16 mouse cellular contexts compared by ENCODE assay signal in the genomic region with DNA sequence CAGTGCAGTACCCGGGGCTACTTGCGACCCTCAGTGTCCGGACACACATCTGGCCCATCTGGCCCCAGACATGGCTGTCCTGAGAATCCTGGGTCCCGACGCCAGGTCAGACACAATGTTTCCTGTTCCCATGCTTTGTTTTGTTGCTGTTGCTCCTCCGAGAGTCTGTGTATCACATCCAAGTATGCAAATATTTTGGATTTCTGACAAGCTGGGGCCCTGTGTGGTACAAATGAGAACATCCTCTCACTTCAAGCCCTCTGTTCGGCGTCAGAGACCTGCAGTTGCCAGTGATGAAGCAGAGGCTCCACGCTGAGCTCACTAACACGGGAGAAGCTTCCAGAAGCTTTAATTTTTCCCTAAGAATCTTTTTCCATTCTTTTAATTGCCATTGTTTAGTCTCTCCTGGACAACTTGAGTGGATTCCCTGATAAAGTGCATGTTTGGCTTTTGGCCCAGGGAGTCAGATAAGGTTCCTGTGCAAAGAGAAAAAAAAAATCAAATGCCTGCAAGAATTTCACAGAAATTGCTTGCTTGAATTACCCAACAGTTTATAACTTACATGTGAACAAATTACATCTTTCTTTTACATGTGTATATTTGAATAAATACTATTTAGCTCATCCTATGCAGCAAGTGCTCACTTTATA.
DNase-seq lines count a peak whose midpoint lies in the region; ATAC-seq and TF ChIP-seq lines count a peak whose summit lies in the region.
"Had no signal": no experiment of that assay in that cellular context is flagged by ENCODE, and none has a peak within 500 bp of the region (broad histone marks: within the 10 kb centered on the region; RNA-seq: fewer than 3 reads in every experiment).

No protein-coding gene starts in this region.

- peak; percentile 52; the same call in 1 of the 2 replicates for ATAC-seq in heart, embryonic 11.5 days (replicated peaks; ENCODE audit: insufficient number of reproducible peaks, low FRiP score, low TSS enrichment)
- ATAC-seq in midbrain, postnatal 0 days (ENCODE audit: low FRiP score): no peak
- ATAC-seq in midbrain, embryonic 16.5 days: no peak
- 0 out of 2 replicates have a peak, but pooled peaks have one; percentile 11 for ATAC-seq in heart, postnatal 0 days (ENCODE audit: insufficient read depth, low read depth)
- ATAC-seq in granulocyte monocyte progenitor cell, adult 5-6 weeks (replicated peaks; ENCODE audit: poor library complexity, severe bottlenecking): no peak
- ATAC-seq: intestine, embryonic 16.5 days had no signal

- no peaks in the 10 kb centered on the region for H3K27me3 ChIP-seq in heart, embryonic 11.5 days (ENCODE audit: control insufficient read depth, insufficient read depth, low read length)
- H3K27me3 ChIP-seq in midbrain, postnatal 0 days (ENCODE audit: insufficient read depth, low read length): no peaks in the 10 kb centered on the region
- H3K27me3 ChIP-seq in midbrain, embryonic 16.5 days (ENCODE audit: control insufficient read depth, insufficient read depth, low read depth, low read length): no peaks in the 10 kb centered on the region
- 0 out of 2 replicates have a peak, but pooled peaks cover 6% of the 10 kb centered on the region for H3K27me3 ChIP-seq in heart, postnatal 0 days (ENCODE audit: control insufficient read depth, insufficient read depth, low read length)
- H3K27me3 ChIP-seq: embryonic facial prominence, embryonic 15.5 days; limb, embryonic 15.5 days; neural tube, embryonic 13.5 days had no signal

- TF ChIP-seq CTCF in midbrain, postnatal 0 days (IDR thresholded peaks at IDR 0.05): no peak
- TF ChIP-seq CTCF in heart, postnatal 0 days (IDR thresholded peaks at IDR 0.05; ENCODE audit: low read depth): no peak

- H3K9me3 ChIP-seq in heart, embryonic 11.5 days (replicated peaks; ENCODE audit: control insufficient read depth, low read length): no peaks in the 10 kb centered on the region
- no peaks in the 10 kb centered on the region for H3K9me3 ChIP-seq in midbrain, postnatal 0 days (ENCODE audit: low read length)
- no peaks in the 10 kb centered on the region for H3K9me3 ChIP-seq in midbrain, embryonic 16.5 days (replicated peaks; ENCODE audit: control insufficient read depth, low read length, poor library complexity, severe bottlenecking)
- no peaks in the 10 kb centered on the region for H3K9me3 ChIP-seq in heart, postnatal 0 days (replicated peaks; ENCODE audit: control insufficient read depth, low read length)
- H3K9me3 ChIP-seq: embryonic facial prominence, embryonic 15.5 days; limb, embryonic 15.5 days; midbrain, embryonic 12.5 days; neural tube, embryonic 13.5 days had no signal

- WGBS in heart, embryonic 11.5 days (ENCODE audit: insufficient replicate concordance): 34% methylated on average over 10 of the region's 10 CpGs
- 55% methylated on average over 10 of the region's 10 CpGs for WGBS in midbrain, postnatal 0 days
- WGBS in midbrain, embryonic 16.5 days: 57% methylated on average over 10 of the region's 10 CpGs
- WGBS in heart, postnatal 0 days: 15% methylated on average over 10 of the region's 10 CpGs

- H3K4me3 ChIP-seq in heart, embryonic 11.5 days (ENCODE audit: low read depth, low read length): no peak overlapping the region
- no peak overlapping the region for H3K4me3 ChIP-seq in midbrain, postnatal 0 days (ENCODE audit: low read depth, low read length)
- no peak overlapping the region for H3K4me3 ChIP-seq in midbrain, embryonic 16.5 days (ENCODE audit: low read depth, low read length)
- H3K4me3 ChIP-seq in heart, postnatal 0 days (ENCODE audit: low read depth, low read length): no peak overlapping the region
- H3K4me3 ChIP-seq: embryonic facial prominence, embryonic 15.5 days; limb, embryonic 15.5 days; midbrain, embryonic 12.5 days; neural tube, embryonic 13.5 days had no signal

- peak overlapping the region; percentile 33 for H3K4me2 ChIP-seq in heart, embryonic 11.5 days
- no peak overlapping the region for H3K4me2 ChIP-seq in midbrain, postnatal 0 days (ENCODE audit: low read depth, low read length, poor library complexity, severe bottlenecking)
- H3K4me2 ChIP-seq in midbrain, embryonic 16.5 days (ENCODE audit: low read length): no peak overlapping the region
- peak overlapping the region; percentile 44 for H3K4me2 ChIP-seq in heart, postnatal 0 days (ENCODE audit: low read depth, low read length)
- H3K4me2 ChIP-seq: embryonic facial prominence, embryonic 15.5 days; limb, embryonic 15.5 days; midbrain, embryonic 12.5 days; neural tube, embryonic 13.5 days had no signal

- no peak overlapping the region for H3K9ac ChIP-seq in heart, embryonic 11.5 days (ENCODE audit: low read depth, low read length)
- H3K9ac ChIP-seq in midbrain, postnatal 0 days (replicated peaks; ENCODE audit: low read length, poor library complexity, severe bottlenecking): no peak overlapping the region
- no peak overlapping the region for H3K9ac ChIP-seq in midbrain, embryonic 16.5 days (ENCODE audit: low read depth, low read length)
- no peak overlapping the region for H3K9ac ChIP-seq in heart, postnatal 0 days (replicated peaks; ENCODE audit: low read depth, low read length)
- H3K9ac ChIP-seq: embryonic facial prominence, embryonic 15.5 days; limb, embryonic 15.5 days; midbrain, embryonic 12.5 days; neural tube, embryonic 13.5 days had no signal

- TF ChIP-seq EP300 in heart, postnatal 0 days (IDR thresholded peaks at IDR 0.05; ENCODE audit: low read depth): no peak

- H3K27ac ChIP-seq in heart, embryonic 11.5 days (ENCODE audit: low read depth, low read length): no peak overlapping the region
- H3K27ac ChIP-seq in midbrain, postnatal 0 days (ENCODE audit: low read depth, low read length): no peak overlapping the region
- no peak overlapping the region for H3K27ac ChIP-seq in midbrain, embryonic 16.5 days (ENCODE audit: low read length)
- H3K27ac ChIP-seq in heart, postnatal 0 days (ENCODE audit: low read depth): no peak overlapping the region
- H3K27ac ChIP-seq: embryonic facial prominence, embryonic 15.5 days; limb, embryonic 15.5 days; midbrain, embryonic 12.5 days; neural tube, embryonic 13.5 days had no signal

- no peaks in the 10 kb centered on the region for H3K36me3 ChIP-seq in heart, embryonic 11.5 days (ENCODE audit: control insufficient read depth, insufficient read depth, low read length)
- no peaks in the 10 kb centered on the region for H3K36me3 ChIP-seq in midbrain, postnatal 0 days (ENCODE audit: insufficient read depth, low read length)
- no peaks in the 10 kb centered on the region for H3K36me3 ChIP-seq in midbrain, embryonic 16.5 days (ENCODE audit: control insufficient read depth, insufficient read depth, low read length)
- H3K36me3 ChIP-seq in heart, postnatal 0 days (replicated peaks; ENCODE audit: control insufficient read depth, insufficient read depth, low read length): no peaks in the 10 kb centered on the region
- H3K36me3 ChIP-seq: embryonic facial prominence, embryonic 15.5 days; limb, embryonic 15.5 days; midbrain, embryonic 12.5 days; neural tube, embryonic 13.5 days had no signal

- DNase-seq in heart, adult 8-10 months (ENCODE audit: low spot score): no peak
- DNase-seq in midbrain, postnatal 0 days (ENCODE audit: low spot score): peak; percentile 53
- peak; percentile 11 for DNase-seq in heart, postnatal 0 days (ENCODE audit: low spot score)
- DNase-seq in lung, postnatal 25 days (ENCODE audit: low spot score): peak; percentile 12
- DNase-seq in kidney, adult 9 months: no peak
- DNase-seq: adrenal gland, adult 2 months; cerebellum, adult 11-12 months; kidney, postnatal 14 days had no signal

- H3K4me1 ChIP-seq in heart, embryonic 11.5 days (ENCODE audit: control insufficient read depth, insufficient read depth, low read length): no peaks in the 10 kb centered on the region
- H3K4me1 ChIP-seq in midbrain, postnatal 0 days (ENCODE audit: insufficient read depth, low read length): no peaks in the 10 kb centered on the region
- H3K4me1 ChIP-seq in midbrain, embryonic 16.5 days (ENCODE audit: control insufficient read depth, insufficient read depth, low read length): no peaks in the 10 kb centered on the region
- H3K4me1 ChIP-seq in heart, postnatal 0 days (ENCODE audit: control insufficient read depth, insufficient read depth): peaks cover 4% of the 10 kb centered on the region; the same call in 1 of the 2 replicates
- H3K4me1 ChIP-seq: embryonic facial prominence, embryonic 15.5 days; limb, embryonic 15.5 days; midbrain, embryonic 12.5 days; neural tube, embryonic 13.5 days had no signal

Comparison
In these comparisons a context has a peak if more than half of its experiments do, and no peak if none do; other contexts are left out.
1. DNase-seq: peak in midbrain, postnatal 0 days (single experiment), heart, postnatal 0 days (single experiment) and lung, postnatal 25 days (single experiment); none in heart, adult 8-10 months (single experiment) and kidney, adult 9 months (single experiment).
2. ATAC-seq: peak in heart, embryonic 11.5 days (single experiment) and heart, postnatal 0 days (single experiment); none in midbrain, postnatal 0 days (single experiment), midbrain, embryonic 16.5 days (single experiment) and granulocyte monocyte progenitor cell, adult 5-6 weeks (single experiment).
3. H3K4me2 ChIP-seq: peak in heart, embryonic 11.5 days (single experiment) and heart, postnatal 0 days (single experiment); none in midbrain, postnatal 0 days (single experiment) and midbrain, embryonic 16.5 days (single experiment).